Mouse (Mus musculus): Measurements from ENCODE around the gene Fam169a.

DNA sequence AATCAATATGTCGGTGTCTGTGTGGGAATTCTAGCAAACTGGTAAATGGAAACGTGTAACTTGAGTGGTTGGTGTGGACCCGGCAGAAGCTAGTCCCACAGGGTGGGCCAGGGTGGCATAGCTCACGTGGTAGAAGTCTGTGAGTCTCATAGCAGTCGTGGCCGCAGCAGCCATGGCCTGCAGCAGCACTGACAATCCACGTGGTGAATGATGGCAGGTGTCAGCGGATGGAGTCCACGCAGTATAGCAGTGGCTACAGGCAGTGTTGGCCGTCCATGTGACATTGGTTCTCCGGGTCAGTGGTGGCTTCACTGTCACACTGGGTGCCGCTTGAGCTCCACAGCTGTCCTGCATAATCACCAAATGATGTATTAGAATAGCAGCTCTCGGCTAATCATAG is 37.0 kb upstream of the Fam169a start:
- no peak for TF ChIP-seq POLR2A (IDR thresholded peaks at IDR 0.05; ENCODE audit: borderline replicate concordance, control insufficient read depth, low read depth, low read length)
- TF ChIP-seq CTCF (IDR thresholded peaks at IDR 0.05; ENCODE audit: control insufficient read depth, insufficient read depth, low read length): no peak

All from bone marrow, adult 2 months (tissue).